Mouse (Mus musculus) frontal cortex, adult (tissue): Measurements from ENCODE around the gene Malrd1.
"Not testable (repeated sequence)": the region's sequence is repeated elsewhere in the genome, so short reads cannot be mapped to it uniquely, and the experiment has no call there.

Experiments
- ATAC-seq: cut with Nextera tagmentation; 2 replicates; pipeline ENCODE4 v1.9.2; 2017; ENCODE audit warnings: mild to moderate bottlenecking, moderate library complexity, mixed read lengths; ENCODE audit not compliant: low TSS enrichment

Gene Malrd1

DNA sequence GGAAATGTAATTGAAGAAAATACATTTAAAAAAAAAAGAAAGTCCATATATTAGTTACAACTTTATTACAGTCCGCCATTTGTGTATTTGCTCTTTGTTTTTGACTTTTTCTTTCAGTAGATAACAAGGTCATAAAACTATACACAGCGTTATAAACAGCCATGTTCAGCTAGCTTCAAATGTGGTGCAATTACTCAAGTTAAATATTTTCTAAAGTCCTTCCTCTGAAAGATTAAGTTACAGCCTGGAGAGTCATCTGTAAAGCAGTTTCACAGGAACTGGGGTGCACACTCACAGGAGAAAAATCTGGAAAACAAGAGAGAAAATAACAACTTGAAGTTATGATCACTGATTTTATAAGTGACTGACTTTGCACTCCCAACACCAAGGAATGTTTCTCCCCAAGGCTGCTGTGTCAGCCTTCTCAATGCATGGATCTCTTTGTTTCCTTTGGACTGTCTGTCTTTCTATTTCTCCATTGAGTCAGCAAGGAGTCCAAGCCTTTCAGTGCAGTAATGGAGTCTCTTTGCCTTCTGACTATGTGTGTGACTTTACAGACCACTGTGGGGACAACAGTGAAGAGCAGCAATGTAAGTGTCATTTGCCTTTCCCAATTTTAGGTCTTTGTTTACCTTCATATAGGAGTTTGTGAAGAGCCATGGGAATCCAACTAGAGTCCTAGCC, at the start of gene Malrd1:
Gene Malrd1 (plus strand): TSS at position 239 of the 684 bp plus-strand sequence.
- no peak for ATAC-seq

DNA sequence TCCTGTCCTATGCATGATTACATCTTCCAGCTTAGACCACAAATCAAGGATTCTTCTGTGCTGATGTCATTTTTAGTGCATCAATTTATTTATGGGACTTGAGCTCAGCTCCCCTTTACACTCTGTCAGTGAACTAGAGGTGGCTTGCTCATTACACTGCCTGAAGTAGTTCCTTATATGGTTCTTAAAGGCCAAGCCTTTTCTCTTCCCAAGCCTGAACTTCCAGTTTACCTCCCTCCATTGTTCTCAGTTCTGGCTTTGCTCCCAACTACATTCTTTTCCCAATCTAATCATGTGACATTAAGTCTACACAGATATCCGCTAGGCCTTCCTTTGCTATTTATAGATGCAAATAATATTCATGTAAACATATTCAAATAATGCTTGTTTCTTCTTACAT, 12.4 kb downstream of the Malrd1 start:
- ATAC-seq, result no peak

DNA sequence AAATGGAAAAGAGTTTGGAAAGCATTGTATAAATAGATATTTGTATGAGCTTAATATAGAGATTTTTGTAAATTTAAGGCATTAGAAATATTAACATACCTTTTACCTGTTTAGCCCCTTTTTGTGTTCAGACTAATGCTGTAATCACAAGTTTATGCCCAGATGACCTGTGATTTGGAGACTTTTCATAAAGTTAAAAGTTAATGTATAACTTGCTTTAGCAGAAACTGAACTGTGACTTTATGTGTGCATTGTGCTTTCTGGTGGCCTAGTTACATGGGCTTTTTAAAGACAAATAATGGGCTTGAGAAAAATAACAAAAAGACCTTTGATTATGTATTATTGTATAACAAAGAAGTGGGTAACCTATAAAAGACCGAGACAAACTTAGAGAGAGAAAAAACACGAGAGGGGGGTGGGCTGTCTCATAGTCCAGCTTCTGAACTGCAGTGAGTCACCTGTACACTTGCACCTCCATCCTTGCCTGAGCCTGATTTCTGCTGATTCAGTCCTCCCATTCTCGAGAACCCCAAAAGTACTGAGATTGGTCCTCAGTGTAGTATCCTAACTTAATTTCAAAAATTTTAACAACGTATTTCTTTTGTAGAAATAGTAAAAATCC, 87.2 kb downstream of the Malrd1 start:
- no peak for ATAC-seq

DNA sequence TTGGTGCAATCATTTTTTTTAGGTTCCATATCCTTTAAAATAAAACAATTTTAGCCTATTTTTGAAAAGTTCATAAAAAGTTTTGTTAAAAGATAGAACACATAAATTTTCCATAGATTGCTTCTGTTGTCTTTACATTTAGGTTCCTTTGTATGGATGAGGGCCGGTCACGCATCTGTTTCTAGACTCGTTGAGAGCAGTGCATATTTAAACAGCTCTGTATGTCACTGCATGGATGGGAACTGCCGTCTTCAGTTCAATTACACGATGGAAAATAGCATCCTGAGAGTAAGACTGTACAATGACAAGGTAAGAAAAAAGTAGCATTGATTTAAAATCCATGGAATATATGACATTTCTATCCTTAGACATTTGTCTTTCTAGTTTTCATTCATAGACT, 87.7 kb downstream of the Malrd1 start:
- no peak for ATAC-seq

DNA sequence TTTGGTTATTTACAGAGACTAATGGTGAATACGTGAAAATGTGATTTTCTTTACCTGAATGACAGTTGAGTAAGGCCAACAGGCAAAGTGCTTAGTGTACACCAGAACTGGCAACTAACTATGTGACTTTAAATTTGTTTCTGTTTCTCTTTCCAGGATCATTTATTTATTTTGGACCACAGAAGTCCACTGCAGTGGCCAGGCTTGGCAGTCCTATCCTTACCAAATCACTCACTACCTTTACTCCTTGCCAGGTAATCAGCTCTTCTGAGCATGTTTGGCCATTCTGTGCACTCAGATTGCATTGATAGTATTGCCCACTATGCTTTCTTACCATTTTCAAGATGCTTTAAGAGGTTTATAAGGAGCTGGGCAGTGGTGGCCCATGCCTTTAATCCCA, 109.5 kb downstream of the Malrd1 start:
- no peak for ATAC-seq

DNA sequence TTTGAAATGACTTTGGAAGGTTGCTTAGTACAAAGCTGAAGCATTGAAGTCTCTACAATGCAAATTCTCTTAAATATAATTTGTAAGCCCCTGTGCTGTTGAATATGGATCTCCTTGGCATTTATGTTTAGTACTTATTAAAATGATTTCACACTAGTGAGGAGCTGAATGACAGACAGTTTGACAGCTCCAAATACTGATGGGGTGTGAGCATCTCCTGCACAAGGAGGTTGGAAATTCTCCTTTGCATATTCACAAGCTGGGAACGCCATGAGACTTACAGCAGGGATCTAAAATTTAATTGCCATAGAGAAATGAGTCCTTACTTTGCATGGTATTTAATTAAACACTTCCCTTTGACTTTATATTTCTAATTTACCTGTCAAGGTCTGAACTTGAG, 117.6 kb downstream of the Malrd1 start:
- no peak for ATAC-seq

DNA sequence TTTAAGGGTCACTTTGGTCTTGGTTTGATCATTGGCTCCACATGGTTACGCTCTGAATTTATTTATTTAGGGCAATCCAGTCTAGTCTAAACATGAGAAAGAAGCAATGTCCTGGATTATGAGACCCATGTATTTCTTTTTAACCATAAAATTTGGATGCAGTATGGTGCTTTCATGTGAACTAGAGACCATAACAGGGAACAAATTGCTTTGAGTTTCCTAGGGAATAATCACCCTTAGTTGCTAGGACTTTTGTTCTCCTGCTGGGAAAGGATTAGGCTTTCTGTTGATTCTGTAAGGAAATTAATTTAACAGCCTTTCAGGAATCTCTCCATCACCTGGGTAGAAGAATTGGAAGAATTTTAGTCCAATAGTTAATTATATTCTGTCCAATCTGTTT, 130.1 kb downstream of the Malrd1 start:
- ATAC-seq, result no peak

DNA sequence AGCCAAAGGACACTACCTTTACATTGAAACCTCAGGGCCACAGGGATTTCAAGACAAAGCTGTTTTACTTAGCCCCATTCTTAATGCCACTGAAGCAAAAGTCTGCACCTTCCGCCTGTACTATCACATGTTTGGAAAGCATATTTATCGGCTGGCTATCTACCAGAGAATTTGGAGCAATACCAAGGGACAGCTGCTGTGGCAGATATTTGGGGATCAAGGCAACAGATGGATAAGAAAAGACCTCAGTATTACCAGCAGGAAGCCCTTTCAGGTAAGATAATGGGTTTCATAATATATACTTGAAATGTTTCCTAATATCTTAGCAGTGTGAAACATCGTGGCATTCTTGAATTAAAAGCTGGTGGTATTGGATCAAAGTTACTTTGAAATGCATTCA, 176.7 kb downstream of the Malrd1 start:
- no peak for ATAC-seq

DNA sequence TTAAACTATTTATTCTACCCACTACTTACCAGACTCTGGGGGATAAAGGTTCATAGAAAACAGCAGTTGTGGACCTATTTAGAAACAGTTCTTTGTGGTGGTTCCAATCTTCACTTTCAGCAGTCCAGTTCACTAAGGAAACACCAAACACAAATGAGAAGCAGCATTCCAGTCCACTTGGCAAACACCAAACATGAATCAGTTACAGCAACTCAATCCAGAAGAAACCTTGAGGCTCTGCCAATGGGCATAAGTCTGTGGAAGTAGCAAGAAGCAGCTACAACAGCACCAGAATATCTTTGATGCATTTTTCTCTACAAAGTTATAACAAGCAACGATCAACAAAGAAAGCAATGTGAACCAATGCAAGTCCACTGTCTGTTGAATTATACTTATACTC, 214.7 kb downstream of the Malrd1 start:
- ATAC-seq, result peak; percentile 50

DNA sequence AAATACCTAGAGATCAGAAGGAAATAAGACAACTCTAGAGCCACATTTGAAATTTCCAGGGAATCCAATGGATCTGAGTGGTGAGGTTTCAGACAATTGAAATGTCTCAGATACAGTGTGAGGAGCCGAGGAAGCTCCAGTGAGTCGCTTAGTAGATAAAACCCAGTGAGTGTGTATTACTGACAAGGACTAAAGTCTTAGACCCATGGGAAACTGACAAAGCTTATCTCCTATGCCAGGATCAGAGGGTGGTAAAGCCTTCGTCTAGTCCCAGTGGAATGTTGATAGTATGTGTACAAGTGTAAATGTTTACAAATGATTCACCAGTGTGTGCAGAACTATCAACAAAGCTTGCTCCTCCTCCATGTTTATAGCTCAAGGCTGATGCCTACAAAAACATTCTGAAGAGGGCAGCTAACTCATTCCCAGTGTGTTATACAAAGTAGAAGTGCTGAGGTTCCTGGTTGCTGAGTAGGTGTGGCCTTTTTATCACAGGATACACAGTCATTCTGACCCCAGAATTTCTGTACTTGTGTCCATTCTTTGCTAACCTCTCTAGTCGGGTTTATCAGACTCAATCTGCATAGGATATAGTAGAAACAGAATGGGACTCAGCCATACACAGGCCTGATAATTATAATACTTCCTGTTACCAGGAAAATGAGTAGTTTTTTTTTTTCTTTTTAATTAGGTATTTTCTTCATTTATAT, 218.9 kb downstream of the Malrd1 start:
- no peak for ATAC-seq

DNA sequence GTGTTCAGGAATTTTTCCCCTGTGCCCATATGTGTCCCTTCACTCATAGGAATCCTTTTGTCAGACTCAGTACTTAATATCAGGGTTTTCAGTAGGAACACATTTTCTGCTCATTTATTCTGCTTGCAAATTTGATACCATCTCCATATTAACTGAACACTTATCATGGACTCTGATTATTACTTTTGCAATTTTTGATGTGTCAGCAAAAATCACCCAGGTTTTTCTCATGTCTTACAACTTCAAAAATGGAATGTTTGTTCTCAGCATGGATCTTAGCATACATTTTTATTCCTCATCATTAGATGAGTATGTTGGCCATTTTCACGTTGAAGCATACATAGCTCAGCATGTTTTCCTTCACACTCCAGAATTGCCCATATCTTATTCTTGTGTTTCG, 258.5 kb downstream of the Malrd1 start:
- ATAC-seq, result no peak

DNA sequence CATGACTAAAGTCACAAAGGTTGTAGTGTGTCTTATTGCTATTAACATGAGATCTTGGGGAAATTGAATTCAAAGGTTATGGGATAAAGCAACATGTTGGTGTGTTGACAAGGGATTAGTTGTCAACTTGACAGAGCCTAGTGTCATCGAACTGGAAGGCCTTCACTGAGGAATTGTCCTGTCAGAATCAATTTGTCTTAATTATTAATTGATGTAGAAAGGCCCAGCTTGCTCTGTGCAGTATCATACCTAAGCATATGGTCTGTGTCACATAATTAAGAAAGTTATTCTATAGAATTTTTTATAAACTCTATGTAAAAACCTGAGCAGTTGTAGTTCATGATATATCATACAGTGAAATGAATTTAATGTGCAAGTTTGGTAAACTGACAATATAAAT, 289.4 kb downstream of the Malrd1 start:
- ATAC-seq, result no peak

DNA sequence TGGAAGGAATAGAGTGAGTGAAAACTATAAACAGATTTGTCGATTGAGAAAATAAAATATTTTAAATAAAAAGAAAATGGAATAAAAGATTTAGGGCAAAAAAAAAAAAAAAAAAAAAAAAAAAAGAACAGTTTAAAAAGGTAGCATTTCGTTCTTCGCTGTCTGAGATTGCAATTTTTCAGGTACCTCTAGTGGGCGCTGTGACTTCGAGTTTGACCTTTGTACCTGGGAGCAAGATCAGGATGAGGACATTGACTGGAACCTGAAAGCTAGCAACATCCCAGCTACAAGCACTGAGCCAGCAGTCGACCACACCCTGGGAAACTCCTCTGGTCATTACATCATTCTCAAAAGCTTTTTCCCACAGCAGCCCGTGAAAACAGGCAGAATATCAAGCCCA, 343.1 kb downstream of the Malrd1 start:
- ATAC-seq, result no peak

DNA sequence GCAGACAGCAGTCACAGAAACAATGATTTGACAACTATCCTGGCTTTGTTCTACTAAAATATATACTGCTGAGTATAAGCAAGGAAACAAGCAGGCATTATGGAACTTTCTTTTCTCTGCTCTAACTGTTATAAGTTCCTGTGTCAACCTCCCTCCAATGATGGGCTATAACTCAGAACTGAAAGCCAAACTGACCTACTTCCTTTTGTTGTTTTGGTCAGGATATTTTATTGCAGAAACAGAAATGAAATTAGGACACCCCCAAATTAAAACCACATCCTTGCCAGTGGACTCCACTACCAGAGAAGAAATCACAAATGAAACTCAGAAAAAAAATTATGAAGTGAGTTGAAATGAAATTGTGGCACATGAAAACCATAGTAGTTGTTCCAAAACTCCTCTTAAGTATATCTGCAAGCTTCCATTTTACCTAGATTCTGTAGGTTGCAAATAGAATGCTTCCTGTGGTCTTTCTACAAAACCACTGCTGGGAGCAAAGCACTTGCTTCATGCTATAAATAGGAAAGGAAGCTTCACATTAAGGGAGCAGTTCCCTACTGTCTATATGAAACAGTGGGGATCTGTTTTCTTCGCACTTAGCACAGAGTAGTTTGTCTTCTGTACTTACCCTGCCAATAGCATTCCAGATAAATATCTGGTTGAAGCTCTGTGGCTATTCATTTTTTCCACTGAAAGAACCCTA, 367.3 kb downstream of the Malrd1 start:
- ATAC-seq, result no peak

DNA sequence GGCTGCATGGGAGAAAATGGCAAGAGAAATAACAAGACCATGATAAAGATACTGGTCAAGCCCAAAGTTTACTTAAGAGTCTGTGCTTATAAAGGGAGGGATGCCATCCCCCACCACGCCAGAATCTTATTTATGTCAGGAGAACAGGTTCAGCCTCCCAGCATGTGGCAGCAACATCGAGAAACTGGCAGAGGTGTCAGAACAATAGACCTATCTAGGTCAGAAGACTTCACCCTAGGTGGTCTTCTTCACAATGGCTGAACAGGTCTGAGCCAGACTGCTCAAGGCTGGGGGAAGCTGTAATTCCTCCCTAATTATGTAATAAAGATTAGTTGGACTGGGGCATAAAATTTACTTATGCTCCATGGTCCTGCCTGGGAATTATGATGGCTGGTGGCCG, 399.2 kb downstream of the Malrd1 start:
- no peak for ATAC-seq

DNA sequence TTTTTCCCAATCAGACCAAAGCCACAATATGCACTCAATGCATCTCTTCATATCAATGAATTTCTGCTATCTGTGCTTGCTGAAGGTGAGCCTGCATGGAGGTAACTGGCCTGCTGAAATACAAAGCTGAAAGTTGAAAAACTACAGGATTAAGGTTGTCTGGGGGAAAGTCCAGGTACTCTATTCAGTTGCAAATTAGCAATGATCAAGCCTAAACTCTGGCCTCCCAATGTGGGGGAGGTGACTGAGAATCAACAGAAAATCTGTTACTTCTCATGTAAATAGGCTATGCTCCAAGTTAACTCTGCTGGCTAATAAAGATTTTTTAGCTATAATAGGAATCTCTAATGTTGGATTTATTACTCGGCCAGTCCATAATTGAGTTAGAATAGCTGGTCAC, 399.8 kb downstream of the Malrd1 start:
- no peak for ATAC-seq

DNA sequence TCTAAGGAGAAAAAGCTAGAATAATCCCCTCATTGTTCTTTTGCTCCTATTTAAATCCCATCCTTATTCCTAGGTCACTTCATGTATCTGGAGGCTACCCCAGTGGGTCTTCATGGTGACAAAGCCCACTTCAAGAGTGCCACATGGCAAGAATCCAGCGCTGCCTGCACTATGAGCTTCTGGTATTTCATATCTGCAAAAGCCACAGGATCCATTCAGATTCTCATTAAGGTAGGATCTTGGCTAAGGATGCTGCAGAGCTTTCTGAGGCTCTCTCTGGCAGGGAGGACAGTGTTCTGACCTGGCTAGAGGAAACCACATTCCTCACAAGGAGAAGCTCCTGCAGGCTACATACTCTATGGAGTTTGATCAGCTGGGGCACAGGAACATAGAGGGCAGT, 405.2 kb downstream of the Malrd1 start:
- no peak for ATAC-seq

DNA sequence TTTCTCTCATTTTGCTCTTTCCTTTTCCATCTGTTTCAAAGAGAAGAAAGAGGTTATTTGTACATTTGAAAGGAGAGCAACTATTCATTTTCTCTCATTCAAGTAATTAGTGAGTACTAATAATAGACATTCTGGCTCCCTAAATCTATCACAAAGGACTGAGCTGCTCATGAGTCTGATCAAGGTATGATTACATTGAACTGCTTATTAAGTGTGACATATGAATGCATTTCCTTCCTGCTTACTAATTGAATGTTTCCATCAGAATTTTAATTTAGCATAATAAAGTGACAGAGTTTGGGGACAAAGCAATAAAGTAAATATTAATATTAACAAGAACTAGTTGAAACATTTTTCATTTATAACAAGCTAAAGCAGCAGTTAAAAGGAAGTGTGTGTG, 405.6 kb downstream of the Malrd1 start:
- ATAC-seq, result no peak

DNA sequence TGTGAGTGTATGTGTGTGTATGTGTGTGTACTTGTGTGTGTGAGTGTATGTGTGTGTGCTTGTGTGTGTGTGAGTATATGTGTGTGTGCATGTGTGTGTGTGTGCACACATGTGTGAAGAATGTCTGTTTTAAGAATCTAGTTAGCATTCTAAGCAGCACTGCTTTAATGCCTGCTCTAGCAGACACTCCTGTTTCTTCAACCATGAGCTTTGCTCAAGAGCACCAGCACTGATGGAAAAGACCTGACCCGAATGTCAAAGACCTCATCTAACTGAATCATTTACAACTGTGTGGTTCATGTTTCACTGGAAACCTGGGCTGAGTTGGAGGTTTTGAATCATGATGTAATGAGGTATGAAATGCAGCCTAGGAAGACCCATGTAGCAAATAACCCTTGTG, 406.1 kb downstream of the Malrd1 start:
- no peak for ATAC-seq

DNA sequence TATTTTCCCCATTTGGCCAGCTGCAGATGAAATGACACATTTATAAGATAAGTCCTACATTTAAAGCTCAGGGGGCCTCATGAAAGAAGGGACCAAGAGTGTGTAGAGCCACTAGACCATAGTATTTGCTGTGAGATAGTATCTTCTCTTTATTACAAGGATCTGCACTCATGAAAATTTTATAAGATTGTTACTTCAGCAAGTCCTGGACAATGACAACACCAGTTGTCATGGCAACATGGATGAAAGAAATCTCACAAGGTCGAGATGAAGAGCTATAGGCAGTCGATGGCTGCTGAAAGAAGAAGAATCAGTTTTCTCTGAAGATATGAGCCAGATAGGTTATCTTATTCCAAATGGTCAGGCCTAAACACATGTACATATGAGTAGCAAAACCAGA, 476.6 kb downstream of the Malrd1 start:
- ATAC-seq, result no peak

DNA sequence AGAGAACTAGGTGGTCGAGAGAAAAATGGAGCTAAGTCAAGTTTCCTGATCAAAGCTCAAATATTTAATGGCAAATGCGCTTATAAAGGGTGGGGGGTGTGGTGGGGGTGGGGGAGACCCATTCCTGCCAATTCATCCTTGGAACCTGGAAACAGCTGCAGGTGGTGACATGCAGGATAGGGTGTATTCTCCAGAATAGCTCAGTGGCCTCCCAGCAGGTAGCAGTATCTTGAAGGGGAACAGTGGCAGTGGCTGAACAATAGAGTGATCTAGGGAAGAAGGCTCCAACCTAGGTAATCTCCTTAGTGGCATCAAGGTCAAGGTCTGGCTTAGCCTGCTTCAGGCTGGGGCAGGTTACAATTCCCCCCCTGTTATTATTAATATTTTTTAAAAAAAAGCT, 490.8 kb downstream of the Malrd1 start:
- not testable (repeated sequence) for ATAC-seq

DNA sequence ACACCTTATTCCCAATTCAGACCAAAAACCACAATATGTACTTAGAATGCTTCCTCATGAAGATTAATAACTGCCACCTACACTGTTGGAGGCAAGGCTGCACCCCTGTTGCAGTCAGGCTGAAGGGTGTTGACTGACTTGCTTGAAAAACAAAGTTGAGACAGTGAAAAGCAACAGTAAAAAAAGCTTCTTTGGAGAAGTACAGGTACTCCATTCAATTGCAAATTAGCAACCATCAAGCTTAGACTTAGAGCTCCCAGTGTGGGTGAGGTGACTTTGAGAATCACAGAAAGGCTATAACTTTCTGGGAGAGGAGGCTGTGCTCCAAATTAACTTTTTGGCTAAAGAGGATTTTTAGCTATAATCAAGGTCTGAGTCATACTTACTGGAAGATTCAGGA, 491.4 kb downstream of the Malrd1 start:
- ATAC-seq, result not testable (repeated sequence)

DNA sequence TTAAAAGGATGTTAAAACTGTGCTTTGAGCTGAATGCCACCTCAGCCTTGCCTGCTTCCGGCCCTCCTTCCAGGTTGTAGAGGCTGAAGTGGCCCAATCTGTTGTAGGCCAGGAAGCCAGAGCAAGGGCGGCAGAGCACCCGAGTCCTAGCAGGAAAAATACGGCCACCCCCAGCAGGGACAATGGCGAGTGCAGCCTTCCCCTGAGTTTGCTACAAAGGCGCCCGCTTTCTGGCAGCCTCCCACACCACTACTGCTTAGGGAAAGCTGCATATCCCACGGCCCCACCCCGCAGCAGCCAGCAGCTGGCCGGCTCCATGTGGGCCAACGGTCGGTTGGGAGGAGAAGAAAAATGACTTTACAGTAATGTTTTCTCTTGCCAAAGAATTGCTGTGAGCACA, 503.5 kb downstream of the Malrd1 start:
- no peak for ATAC-seq
